Mouse (Mus musculus) forebrain, embryonic 16.5 days (tissue): Measurements from ENCODE around the gene Ctsc. TPM values are rescaled to one million over a fixed set of nuclear protein-coding genes. Genes with fewer than 3 reads are reported as not detected.

Source experiments
- ATAC-seq: fragments of 200-750 bp; cut with Nextera tagmentation; 2 replicates; pipeline ENCODE4 v1.8.0; 2017; ENCODE audit warnings: mild to moderate bottlenecking, moderate library complexity
- H3K27ac ChIP-seq: fragments of 300-500 bp; sonication (generic); 2 replicates; pipeline ENCODE4 v1.5.1; 2014; ENCODE audit warnings: low read length, control low read depth
- H3K27me3 ChIP-seq: fragments of 300-500 bp; sonication (generic); replicated peaks from 2 replicates; pipeline ENCODE4 v1.6.1; 2014; ENCODE audit warnings: low read length; ENCODE audit not compliant: control insufficient read depth, insufficient read depth
- H3K36me3 ChIP-seq: fragments of 300-500 bp; sonication (generic); 2 replicates; pipeline ENCODE4 v1.6.1; 2014; ENCODE audit not compliant: control insufficient read depth, insufficient read depth
- H3K4me1 ChIP-seq: fragments of 300-500 bp; sonication (generic); replicated peaks from 2 replicates; pipeline ENCODE4 v1.6.1; 2014; ENCODE audit warnings: low read length; ENCODE audit not compliant: control insufficient read depth, insufficient read depth
- H3K4me2 ChIP-seq: fragments of 300-500 bp; sonication (generic); 2 replicates; pipeline ENCODE4 v1.6.1; 2014; ENCODE audit warnings: mild to moderate bottlenecking, low read length, control low read depth
- H3K4me3 ChIP-seq: fragments of 300-500 bp; sonication (generic); replicated peaks from 2 replicates; pipeline ENCODE4 v1.5.1; 2014; ENCODE audit warnings: mild to moderate bottlenecking, low read length, control low read depth
- H3K9ac ChIP-seq: fragments of 300-500 bp; sonication (generic); replicated peaks from 2 replicates; pipeline ENCODE4 v1.6.1; 2014; ENCODE audit warnings: low read depth, low read length, control low read depth
- H3K9me3 ChIP-seq: fragments of 300-500 bp; sonication (generic); 2 replicates; pipeline ENCODE4 v1.6.1; 2016; ENCODE audit warnings: low read length; ENCODE audit not compliant: control insufficient read depth
- WGBS: fragments of 180-500 bp; shearing (Covaris S2); extraction: QIAGEN DNeasy Blood & Tissue Kit; methylation state at CpG from one replicate; pipeline ENCODE4 v1.1.7; 2014; 5-methylcytosine and 5-hydroxymethylcytosine counted together
- polyA plus RNA-seq: library from polyadenylated mRNA; unstranded; fragments of >200 nt; fragmentation: Nextera tagmentation; extraction: Ambion mirVana; gene quantifications from 2 replicates; pipeline ENCODE4 v1.2.1, GENCODE M21; 2015

Ctsc gene
- polyA plus RNA-seq, 1 experiment from 2014 or later: 8.8 TPM

DNA sequence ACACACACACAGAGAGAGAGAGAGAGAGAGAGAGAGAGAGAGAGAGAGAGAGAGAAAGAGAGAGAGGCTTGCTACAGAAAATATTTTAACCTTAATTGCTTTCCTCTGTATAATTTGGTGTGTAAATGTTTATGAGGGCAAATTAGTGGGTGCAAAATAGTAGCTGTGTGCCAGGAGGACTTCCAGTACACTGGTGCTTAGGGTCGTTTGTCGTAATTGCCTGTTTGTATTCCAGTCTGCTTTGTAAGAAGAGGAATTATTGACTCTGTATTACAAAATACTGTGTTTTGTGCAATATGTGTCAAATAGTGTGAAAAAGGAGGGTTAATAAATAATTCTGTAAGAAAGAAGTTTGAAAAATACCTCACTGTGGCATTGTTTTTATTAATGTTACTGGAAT is 13.2 kb downstream of the Ctsc start:
- Histone ChIP-seq H3K27me3 (no peaks in the 10 kb centered on the region), H3K4me2 (no peak overlapping the region), H3K9me3 (no peaks in the 10 kb centered on the region), H3K36me3 (no peaks in the 10 kb centered on the region), H3K4me3 (no peak overlapping the region), H3K9ac (no peak overlapping the region), H3K4me1 (no peaks in the 10 kb centered on the region), H3K27ac (no peak overlapping the region)
- 37% methylated on average over 2 of the region's 2 CpGs for WGBS
- ATAC-seq: no peak

DNA sequence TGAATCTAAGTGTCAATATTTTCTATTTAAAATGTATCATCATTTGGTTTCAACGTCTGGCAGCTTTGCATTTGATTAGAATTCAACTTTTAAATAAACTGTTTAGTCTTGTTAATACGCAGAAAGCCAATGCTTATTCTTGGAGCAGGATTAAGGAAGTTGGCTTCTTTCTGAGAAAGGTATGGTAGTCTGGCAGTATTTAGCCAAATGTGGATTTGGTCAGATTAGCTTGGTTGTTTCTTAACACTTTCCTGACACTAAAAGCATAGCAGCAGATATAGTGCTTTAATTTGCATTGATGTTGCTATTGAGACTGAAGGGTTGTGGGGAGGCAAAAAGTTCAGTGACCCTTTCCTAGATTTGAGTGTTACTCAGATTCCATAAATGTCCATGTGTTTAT is 14.2 kb downstream of the Ctsc start:
- H3K36me3 ChIP-seq: no peaks in the 10 kb centered on the region
- H3K4me3 ChIP-seq: no peak overlapping the region
- H3K4me2 ChIP-seq: no peak overlapping the region
- ATAC-seq: no peak
- WGBS: 68% methylated on average over 2 of the region's 2 CpGs
- H3K27me3 ChIP-seq: no peaks in the 10 kb centered on the region
- no peaks in the 10 kb centered on the region for H3K9me3 ChIP-seq
- H3K9ac ChIP-seq: no peak overlapping the region
- no peak overlapping the region for H3K27ac ChIP-seq
- H3K4me1 ChIP-seq: no peaks in the 10 kb centered on the region

DNA sequence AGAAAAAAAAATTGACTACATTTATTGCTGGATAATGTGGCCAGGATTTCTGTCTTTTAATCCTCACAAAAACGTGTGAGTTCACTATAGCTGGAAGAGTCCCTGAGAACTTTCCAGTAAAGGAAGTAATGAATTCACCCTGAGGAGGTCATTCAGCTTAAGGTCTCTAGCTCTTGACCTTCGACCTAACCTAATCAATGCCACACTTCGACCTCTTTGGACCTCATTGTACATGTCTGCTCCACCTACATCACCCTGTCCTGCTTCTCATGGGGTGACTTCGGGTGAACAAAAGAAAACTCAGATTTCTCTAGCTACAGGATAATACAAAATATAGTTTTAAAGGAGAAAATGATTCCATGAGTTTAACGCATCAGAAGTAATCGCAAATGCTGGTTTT is 16.0 kb downstream of the Ctsc start:
- Histone ChIP-seq H3K4me1 (no peaks in the 10 kb centered on the region), H3K9ac (no peak overlapping the region), H3K4me2 (no peak overlapping the region), H3K9me3 (no peaks in the 10 kb centered on the region), H3K27me3 (no peaks in the 10 kb centered on the region), H3K36me3 (no peaks in the 10 kb centered on the region), H3K4me3 (no peak overlapping the region), H3K27ac (no peak overlapping the region)
- 66% methylated on average over 6 of the region's 6 CpGs for WGBS
- ATAC-seq: no peak

DNA sequence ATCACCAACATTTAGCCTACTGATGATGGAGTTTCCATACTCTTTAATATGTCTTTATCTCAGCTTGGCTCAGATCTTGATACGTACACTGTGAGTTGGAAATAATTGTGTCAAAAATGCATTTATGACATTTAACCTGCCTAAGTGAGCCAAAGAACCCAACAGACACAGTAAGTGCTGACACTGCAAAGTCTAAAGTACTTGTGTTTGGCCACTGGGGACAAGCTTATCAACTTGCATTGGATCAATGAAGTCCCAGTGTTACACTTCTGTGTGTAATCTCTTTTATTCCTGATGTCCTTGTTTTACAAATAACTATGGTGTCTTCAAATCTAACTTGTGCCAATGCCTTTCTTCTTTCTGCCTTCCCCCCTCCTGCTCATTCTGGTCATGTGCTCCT is 18.1 kb downstream of the Ctsc start:
- 91% methylated on average over 1 of the region's 1 CpGs for WGBS
- ATAC-seq: no peak
- no peaks in the 10 kb centered on the region for H3K36me3 ChIP-seq
- H3K4me1 ChIP-seq: no peaks in the 10 kb centered on the region
- no peaks in the 10 kb centered on the region for H3K27me3 ChIP-seq
- H3K9me3 ChIP-seq: no peaks in the 10 kb centered on the region
- no peak overlapping the region for H3K9ac ChIP-seq
- H3K4me3 ChIP-seq: no peak overlapping the region
- no peak overlapping the region for H3K4me2 ChIP-seq
- H3K27ac ChIP-seq: no peak overlapping the region

DNA sequence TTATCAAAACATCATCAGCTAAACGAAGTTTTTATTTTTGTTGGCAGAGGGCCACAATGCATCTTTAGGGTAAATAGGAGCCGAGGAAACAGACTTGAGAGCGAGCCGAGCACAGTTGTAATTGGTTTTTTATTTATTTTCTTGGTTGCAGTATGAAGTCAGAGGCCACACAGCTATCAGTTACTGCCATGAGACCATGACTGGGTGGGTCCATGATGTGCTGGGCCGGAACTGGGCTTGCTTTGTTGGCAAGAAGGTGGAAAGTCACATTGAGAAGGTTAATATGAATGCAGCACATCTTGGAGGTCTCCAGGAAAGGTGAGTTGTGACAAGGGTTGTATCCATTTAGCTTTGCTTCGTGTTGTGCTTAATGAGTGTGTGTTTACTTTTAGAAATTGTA is 19.0 kb downstream of the Ctsc start:
- 41% methylated on average over 6 of the region's 6 CpGs for WGBS
- Histone ChIP-seq H3K9ac (no peak overlapping the region), H3K27me3 (no peaks in the 10 kb centered on the region), H3K4me1 (no peaks in the 10 kb centered on the region), H3K4me2 (no peak overlapping the region), H3K9me3 (no peaks in the 10 kb centered on the region), H3K36me3 (no peaks in the 10 kb centered on the region), H3K27ac (no peak overlapping the region), H3K4me3 (no peak overlapping the region)
- no peak for ATAC-seq

DNA sequence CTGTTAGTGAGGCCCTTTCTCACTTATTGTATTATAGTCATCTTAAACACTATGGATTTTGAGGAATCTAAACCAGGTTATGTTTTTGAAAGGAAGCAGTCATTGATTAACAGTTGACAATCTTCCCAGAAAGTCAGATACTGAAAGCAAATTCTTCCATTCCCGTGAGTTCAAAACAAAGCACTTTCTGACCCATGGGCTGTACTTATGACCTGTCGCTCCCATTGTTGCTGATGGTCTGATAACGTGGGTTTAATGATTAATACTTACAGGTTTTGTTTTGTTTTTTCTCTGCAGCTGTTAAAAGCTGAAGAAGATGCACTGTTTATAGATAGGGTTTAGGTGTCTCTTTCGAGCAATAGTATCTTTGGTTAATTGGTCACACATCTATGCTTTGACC is 27.9 kb downstream of the Ctsc start:
- WGBS: 92% methylated on average over 4 of the region's 4 CpGs
- no peak for ATAC-seq

DNA sequence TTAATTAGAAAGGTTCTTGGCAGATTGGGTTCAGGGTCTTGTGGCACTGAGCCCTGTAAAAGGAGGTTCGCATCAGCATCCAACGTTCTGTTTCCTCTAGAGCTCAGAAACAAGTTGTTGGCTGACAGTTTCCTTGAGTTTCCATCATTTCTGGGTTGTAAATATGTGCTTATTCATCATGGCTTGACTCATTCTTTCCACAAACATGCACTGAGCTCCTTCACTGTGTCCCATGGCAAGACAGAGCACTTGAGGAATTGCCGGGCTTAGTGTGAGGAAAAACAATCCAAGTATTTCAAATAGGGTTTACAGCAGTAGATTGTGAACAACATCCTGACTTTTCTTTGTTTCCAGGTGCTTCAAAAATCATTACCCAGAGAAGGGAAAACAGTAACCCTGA is 28.8 kb downstream of the Ctsc start:
- ATAC-seq: no peak
- Histone ChIP-seq H3K9me3 (no peaks in the 10 kb centered on the region), H3K9ac (no peak overlapping the region), H3K4me3 (no peak overlapping the region), H3K4me2 (no peak overlapping the region), H3K27ac (no peak overlapping the region), H3K4me1 (no peaks in the 10 kb centered on the region), H3K36me3 (no peaks in the 10 kb centered on the region), H3K27me3 (no peaks in the 10 kb centered on the region)
- WGBS: 76% methylated on average over 3 of the region's 3 CpGs

More for the DNA sequence above, 27.9 kb downstream of the Ctsc start:
- H3K36me3 ChIP-seq: no peaks in the 10 kb centered on the region
- no peak overlapping the region for H3K4me2 ChIP-seq
- H3K9me3 ChIP-seq: no peaks in the 10 kb centered on the region
- H3K4me3 ChIP-seq: no peak overlapping the region
- H3K9ac ChIP-seq: no peak overlapping the region
- no peak overlapping the region for H3K27ac ChIP-seq
- no peaks in the 10 kb centered on the region for H3K4me1 ChIP-seq
- H3K27me3 ChIP-seq: no peaks in the 10 kb centered on the region

DNA sequence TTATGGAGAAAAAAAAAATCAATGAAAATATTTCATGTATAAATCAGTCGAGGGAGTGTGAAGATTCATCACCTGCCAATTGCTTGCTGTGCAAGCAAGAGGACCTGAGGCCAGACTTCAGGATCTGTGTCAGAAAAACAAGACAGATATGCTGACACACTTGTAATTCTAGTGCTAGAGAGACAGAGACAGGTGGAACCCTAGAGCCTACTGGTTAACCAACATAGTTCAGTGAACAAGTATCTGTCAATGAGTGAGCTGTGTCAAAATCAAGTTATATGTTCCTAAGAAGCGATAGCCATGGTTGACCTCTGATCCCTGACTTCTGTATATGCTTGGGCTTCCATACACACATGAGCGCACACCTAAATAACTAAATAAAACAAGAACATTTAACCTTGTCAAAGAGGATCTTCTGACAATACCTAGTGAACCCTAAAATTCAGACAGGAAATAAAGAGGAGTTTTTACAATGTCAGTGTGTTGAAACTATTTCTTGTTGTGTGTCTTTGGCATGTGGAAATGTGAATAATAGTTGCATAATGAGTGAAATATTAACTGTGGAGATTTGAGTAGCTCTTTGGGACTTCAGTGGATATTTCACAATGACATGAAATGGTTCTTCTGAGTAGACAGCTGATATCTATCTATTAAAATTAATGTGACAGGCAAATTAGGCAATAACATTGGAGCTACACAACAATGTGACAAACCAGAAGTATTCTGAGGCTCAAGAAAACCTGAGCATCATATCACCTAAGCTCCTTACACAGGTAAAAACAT is 32.7 kb downstream of the Ctsc start:
- no peak for ATAC-seq
- Histone ChIP-seq H3K27me3 (no peaks in the 10 kb centered on the region), H3K9ac (no peak overlapping the region), H3K36me3 (no peaks in the 10 kb centered on the region), H3K9me3 (no peaks in the 10 kb centered on the region), H3K4me2 (no peak overlapping the region), H3K4me1 (no peaks in the 10 kb centered on the region), H3K4me3 (no peak overlapping the region), H3K27ac (no peak overlapping the region)
- 87% methylated on average over 3 of the region's 3 CpGs for WGBS

DNA sequence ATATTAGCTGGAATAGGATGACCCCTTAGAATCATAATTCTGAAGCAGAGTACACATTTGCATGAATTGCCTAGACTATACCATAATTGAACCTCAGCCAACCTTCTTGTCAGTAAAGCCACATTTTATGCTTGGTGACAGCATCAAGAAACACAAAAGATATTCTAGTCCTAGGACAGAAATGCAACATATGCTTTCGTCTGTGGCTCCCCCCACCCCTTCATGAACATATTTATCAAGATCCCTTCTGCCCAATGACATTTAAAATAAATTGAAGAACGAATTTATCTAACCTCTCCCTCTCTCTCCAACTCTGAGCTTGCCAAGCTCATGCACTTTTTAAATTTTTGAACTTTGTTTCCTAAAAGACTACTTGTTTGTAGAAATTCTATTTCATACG is 38.5 kb downstream of the Ctsc start:
- peaks cover 2% of the 10 kb centered on the region; the same call in 1 of the 2 replicates for H3K4me1 ChIP-seq
- H3K36me3 ChIP-seq: no peaks in the 10 kb centered on the region
- H3K9me3 ChIP-seq: no peaks in the 10 kb centered on the region
- H3K9ac ChIP-seq: no peak overlapping the region
- no peak overlapping the region for H3K4me3 ChIP-seq
- WGBS: 71% methylated on average over 3 of the region's 3 CpGs
- no peaks in the 10 kb centered on the region for H3K27me3 ChIP-seq
- H3K4me2 ChIP-seq: no peak overlapping the region
- no peak overlapping the region for H3K27ac ChIP-seq
- no peak for ATAC-seq

DNA sequence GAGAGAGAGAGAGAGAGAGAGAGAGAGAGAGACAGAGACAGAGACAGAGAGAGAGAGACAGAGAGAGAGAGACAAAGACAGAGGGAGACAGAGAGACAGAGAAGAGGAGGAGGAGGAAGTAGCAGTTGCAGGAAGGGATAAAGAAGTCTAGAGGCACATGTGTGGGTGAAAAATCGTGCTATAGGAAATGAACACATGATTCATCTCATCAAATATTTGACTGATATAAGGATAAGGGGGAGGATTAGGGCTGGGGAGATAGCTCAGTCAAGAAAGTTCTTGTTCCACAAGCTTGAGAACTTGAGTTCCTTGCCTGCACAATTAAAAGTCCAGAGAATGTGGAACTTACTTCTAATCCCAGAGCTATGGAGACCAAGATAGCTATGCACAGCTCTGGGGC is 40.6 kb downstream of the Ctsc start:
- H3K27ac ChIP-seq: no peak overlapping the region
- H3K4me1 ChIP-seq: peaks cover 2% of the 10 kb centered on the region; the same call in 1 of the 2 replicates
- 86% methylated on average over 1 of the region's 1 CpGs for WGBS
- H3K9me3 ChIP-seq: no peaks in the 10 kb centered on the region
- no peak overlapping the region for H3K4me2 ChIP-seq
- no peak for ATAC-seq
- H3K9ac ChIP-seq: no peak overlapping the region
- no peak overlapping the region for H3K4me3 ChIP-seq
- no peaks in the 10 kb centered on the region for H3K36me3 ChIP-seq
- no peaks in the 10 kb centered on the region for H3K27me3 ChIP-seq
